Mouse (Mus musculus): Measurements from ENCODE around the gene Myo3b. TPM values are rescaled to one million over a fixed set of nuclear protein-coding genes. Genes with fewer than 3 reads are reported as not detected.

Myo3b gene
- polyA plus RNA-seq, 1 experiment from 2014 or later: 0.04 TPM

GRCm38 (mm10) chr2:70337208-70337611, 298.3 kb downstream of the Myo3b start:
- Histone ChIP-seq H3K27ac (replicated peaks) (no peak overlapping the region; the same call in 1 of the 2 replicates), H3K4me1 (peaks cover 39% of the 10 kb centered on the region), H3K9me3 (no peaks in the 10 kb centered on the region), H3K27me3 (replicated peaks; ENCODE audit: low read depth, poor library complexity, severe bottlenecking) (peaks cover 12% of the 10 kb centered on the region; the same call in 1 of the 2 replicates), H3K4me3 (0 out of 2 replicates have a peak overlapping the region, but pooled peaks have one; percentile 11), H3K36me3 (replicated peaks) (no peaks in the 10 kb centered on the region)
- WGBS: 24% methylated on average over 7 of the region's 7 CpGs
- peak; percentile 64 for DNase-seq (ENCODE audit: low spot score)

GRCm38 (mm10) chr2:70337869-70338268, 298.9 kb downstream of the Myo3b start:
- 55% methylated on average over 9 of the region's 9 CpGs for WGBS
- peak; percentile 22 for DNase-seq (ENCODE audit: low spot score)
- H3K27me3 ChIP-seq (replicated peaks; ENCODE audit: low read depth, poor library complexity, severe bottlenecking): peaks cover 12% of the 10 kb centered on the region; the same call in 1 of the 2 replicates
- H3K4me3 ChIP-seq: no peak overlapping the region
- peaks cover 39% of the 10 kb centered on the region for H3K4me1 ChIP-seq
- H3K9me3 ChIP-seq: no peaks in the 10 kb centered on the region
- H3K36me3 ChIP-seq (replicated peaks): no peaks in the 10 kb centered on the region
- H3K27ac ChIP-seq (replicated peaks): peak overlapping the region; percentile 41; the same call in 1 of the 2 replicates

GRCm38 (mm10) chr2:70339061-70339460, 300.1 kb downstream of the Myo3b start:
- Histone ChIP-seq H3K4me3 (no peak overlapping the region), H3K9me3 (no peaks in the 10 kb centered on the region), H3K36me3 (replicated peaks) (no peaks in the 10 kb centered on the region), H3K27ac (replicated peaks) (no peak overlapping the region), H3K4me1 (peaks cover 39% of the 10 kb centered on the region), H3K27me3 (replicated peaks; ENCODE audit: low read depth, poor library complexity, severe bottlenecking) (peaks cover 12% of the 10 kb centered on the region; the same call in 1 of the 2 replicates)
- WGBS: 69% methylated on average over 7 of the region's 7 CpGs
- no peak for DNase-seq (ENCODE audit: low spot score)

DNA sequence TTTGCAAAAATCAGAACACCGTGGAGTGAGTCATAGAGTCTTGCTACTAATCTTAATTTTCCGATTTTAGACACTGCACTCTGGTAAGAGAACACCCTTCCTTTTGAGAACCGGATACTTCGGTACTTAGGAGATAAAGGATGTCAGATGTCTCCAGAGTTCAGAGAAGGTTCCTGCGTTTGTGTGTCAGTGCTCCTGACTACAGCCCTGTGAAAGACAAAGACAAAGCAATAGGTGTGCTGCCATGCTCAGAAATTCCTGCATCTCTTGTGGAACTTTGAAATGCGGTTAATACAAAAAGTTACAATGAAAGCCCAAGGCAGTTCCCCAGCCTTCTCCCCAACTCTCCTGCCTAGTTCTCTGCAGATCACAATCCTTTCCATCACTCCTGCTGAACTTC, 300.6 kb downstream of the Myo3b start:
- no peaks in the 10 kb centered on the region for H3K9me3 ChIP-seq
- peaks cover 39% of the 10 kb centered on the region for H3K4me1 ChIP-seq
- H3K4me3 ChIP-seq: no peak overlapping the region
- no peak for DNase-seq (ENCODE audit: low spot score)
- WGBS: 61% methylated on average over 6 of the region's 6 CpGs
- no peaks in the 10 kb centered on the region for H3K36me3 ChIP-seq (replicated peaks)
- H3K27ac ChIP-seq (replicated peaks): no peak overlapping the region
- H3K27me3 ChIP-seq (replicated peaks; ENCODE audit: low read depth, poor library complexity, severe bottlenecking): peaks cover 12% of the 10 kb centered on the region; the same call in 1 of the 2 replicates

GRCm38 (mm10) chr2:70340224-70340623, 301.3 kb downstream of the Myo3b start:
- WGBS: 90% methylated on average over 8 of the region's 8 CpGs
- Histone ChIP-seq H3K27ac (replicated peaks) (no peak overlapping the region; the same call in 1 of the 2 replicates), H3K27me3 (replicated peaks; ENCODE audit: low read depth, poor library complexity, severe bottlenecking) (peaks cover 10% of the 10 kb centered on the region; the same call in 1 of the 2 replicates), H3K9me3 (no peaks in the 10 kb centered on the region), H3K4me1 (peaks cover 36% of the 10 kb centered on the region), H3K36me3 (replicated peaks) (no peaks in the 10 kb centered on the region), H3K4me3 (no peak overlapping the region)
- DNase-seq (ENCODE audit: low spot score): no peak

DNA sequence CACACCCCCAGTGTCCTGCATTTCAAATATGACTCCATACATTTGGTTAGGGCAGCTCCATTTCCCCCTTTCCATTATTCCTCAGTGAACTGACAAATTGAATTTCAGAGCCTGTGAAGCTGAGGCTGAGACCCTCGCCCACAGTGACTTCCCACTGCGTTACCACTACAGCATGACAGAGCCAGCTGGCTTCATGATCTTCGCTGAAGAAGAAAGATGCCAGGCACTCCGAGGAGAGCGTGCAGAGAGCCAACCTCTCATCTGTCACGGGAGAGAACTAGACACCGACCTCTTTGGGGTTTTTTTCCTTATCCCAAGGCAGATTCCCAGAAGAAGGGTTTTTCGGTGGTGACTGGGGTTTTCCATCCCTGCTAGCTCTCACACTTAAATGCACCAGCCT, 306.2 kb downstream of the Myo3b start:
- no peak for DNase-seq (ENCODE audit: low spot score)
- WGBS: 81% methylated on average over 8 of the region's 8 CpGs
- Histone ChIP-seq H3K4me3 (no peak overlapping the region), H3K27me3 (replicated peaks; ENCODE audit: low read depth, poor library complexity, severe bottlenecking) (0 out of 2 replicates have a peak, but pooled peaks cover 4% of the 10 kb centered on the region), H3K36me3 (replicated peaks) (no peaks in the 10 kb centered on the region), H3K4me1 (peaks cover 5% of the 10 kb centered on the region; the same call in 1 of the 2 replicates), H3K27ac (replicated peaks) (no peak overlapping the region), H3K9me3 (no peaks in the 10 kb centered on the region)

- no peaks in the 10 kb centered on the region for H3K9me3 ChIP-seq
- DNase-seq (ENCODE audit: low spot score): no peak
- H3K27ac ChIP-seq (replicated peaks): no peak overlapping the region
- H3K4me3 ChIP-seq: no peak overlapping the region
- H3K4me1 ChIP-seq: no peaks in the 10 kb centered on the region
- no peaks in the 10 kb centered on the region for H3K27me3 ChIP-seq (replicated peaks; ENCODE audit: low read depth, poor library complexity, severe bottlenecking)
- H3K36me3 ChIP-seq (replicated peaks): no peaks in the 10 kb centered on the region
- WGBS: 29% methylated on average over 1 of the region's 1 CpGs
Observed at GRCm38 (mm10) chr2:70347511-70347910, 308.6 kb downstream of the Myo3b start.

GRCm38 (mm10) chr2:70348793-70349553, 310.0 kb downstream of the Myo3b start:
- Histone ChIP-seq H3K36me3 (replicated peaks) (no peaks in the 10 kb centered on the region), H3K27me3 (replicated peaks; ENCODE audit: low read depth, poor library complexity, severe bottlenecking) (no peaks in the 10 kb centered on the region), H3K9me3 (no peaks in the 10 kb centered on the region), H3K4me3 (no peak overlapping the region), H3K27ac (replicated peaks) (no peak overlapping the region), H3K4me1 (no peaks in the 10 kb centered on the region)
- WGBS: 71% methylated on average over 11 of the region's 11 CpGs
- no peak for DNase-seq (ENCODE audit: low spot score)

- 85% methylated on average over 10 of the region's 10 CpGs for WGBS
- H3K4me1 ChIP-seq: no peaks in the 10 kb centered on the region
- H3K27me3 ChIP-seq (replicated peaks; ENCODE audit: low read depth, poor library complexity, severe bottlenecking): no peaks in the 10 kb centered on the region
- no peaks in the 10 kb centered on the region for H3K36me3 ChIP-seq (replicated peaks)
- no peak overlapping the region for H3K4me3 ChIP-seq
- H3K27ac ChIP-seq (replicated peaks): no peak overlapping the region
- DNase-seq (ENCODE audit: low spot score): no peak
- H3K9me3 ChIP-seq: no peaks in the 10 kb centered on the region
Observed at GRCm38 (mm10) chr2:70352435-70353165, 313.7 kb downstream of the Myo3b start.

GRCm38 (mm10) chr2:70354056-70354455, 315.1 kb downstream of the Myo3b start:
- Histone ChIP-seq H3K27ac (replicated peaks) (no peak overlapping the region), H3K4me3 (no peak overlapping the region), H3K36me3 (replicated peaks) (no peaks in the 10 kb centered on the region), H3K9me3 (no peaks in the 10 kb centered on the region), H3K27me3 (replicated peaks; ENCODE audit: low read depth, poor library complexity, severe bottlenecking) (no peaks in the 10 kb centered on the region), H3K4me1 (no peaks in the 10 kb centered on the region)
- DNase-seq (ENCODE audit: low spot score): no peak
- WGBS: 88% methylated on average over 4 of the region's 4 CpGs

GRCm38 (mm10) chr2:70355026-70355425, 316.1 kb downstream of the Myo3b start:
- no peak overlapping the region for H3K27ac ChIP-seq (replicated peaks)
- no peak overlapping the region for H3K4me3 ChIP-seq
- 84% methylated on average over 2 of the region's 2 CpGs for WGBS
- no peaks in the 10 kb centered on the region for H3K36me3 ChIP-seq (replicated peaks)
- no peaks in the 10 kb centered on the region for H3K27me3 ChIP-seq (replicated peaks; ENCODE audit: low read depth, poor library complexity, severe bottlenecking)
- no peaks in the 10 kb centered on the region for H3K4me1 ChIP-seq
- no peak for DNase-seq (ENCODE audit: low spot score)
- H3K9me3 ChIP-seq: 0 out of 2 replicates have a peak, but pooled peaks cover under 1% of the 10 kb centered on the region

DNA sequence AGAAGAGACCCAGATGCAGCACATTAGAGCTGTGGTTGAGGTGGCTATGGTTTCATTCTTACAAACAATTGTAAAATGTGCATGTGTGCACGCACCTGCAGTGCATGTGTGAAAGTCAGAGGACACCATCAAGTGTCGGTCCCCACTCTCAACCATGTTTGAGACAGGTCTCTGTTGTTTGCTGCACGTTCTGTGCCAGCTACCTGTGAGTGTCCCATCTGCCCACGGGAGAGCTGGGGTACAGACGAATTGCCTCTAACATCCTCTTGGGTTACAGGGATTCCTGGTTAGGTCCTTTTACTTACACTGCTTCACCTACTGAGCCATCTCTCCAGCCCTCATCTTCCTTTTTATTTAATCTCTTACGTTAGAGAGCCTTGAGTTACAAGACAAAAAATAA, 330.5 kb downstream of the Myo3b start:
- DNase-seq (ENCODE audit: low spot score): no peak
- H3K36me3 ChIP-seq (replicated peaks): no peaks in the 10 kb centered on the region
- WGBS: 89% methylated on average over 6 of the region's 6 CpGs
- H3K9me3 ChIP-seq: no peaks in the 10 kb centered on the region
- H3K27ac ChIP-seq (replicated peaks): no peak overlapping the region
- no peak overlapping the region for H3K4me3 ChIP-seq
- H3K27me3 ChIP-seq (replicated peaks; ENCODE audit: low read depth, poor library complexity, severe bottlenecking): no peaks in the 10 kb centered on the region
- H3K4me1 ChIP-seq: peaks cover 6% of the 10 kb centered on the region

Measured in embryonic facial prominence, embryonic 10.5 days (tissue).